Mouse (Mus musculus) left cerebral cortex, postnatal 25 days (tissue): ENCODE measurements around the gene Zfp609. TPM values are rescaled to one million over a fixed set of nuclear protein-coding genes. Genes with fewer than 3 reads are reported as not detected.

ENCODE experiments used
- DNase-seq, 2 experiments: peaks; one replicate each; pipeline ENCODE4 v3.0.0; 2022; ENCODE audit warnings: low spot score in 2 of 2, mixed read lengths in 1 of 2
- intact Hi-C: fragments of 180-260 bp; cut with DNase I; formaldehyde crosslinking; loops from one replicate; pipeline ENCODE4 v1.15.1; 2025
- total RNA-seq, 2 experiments: library from RNA; stranded (reverse); gene quantifications; 2 replicates each; pipeline ENCODE4 v1.2.3; 2021

Zfp609 gene
- total RNA-seq, 2 experiments from 2014 or later = 42.3 to 48.5 TPM

DNA sequence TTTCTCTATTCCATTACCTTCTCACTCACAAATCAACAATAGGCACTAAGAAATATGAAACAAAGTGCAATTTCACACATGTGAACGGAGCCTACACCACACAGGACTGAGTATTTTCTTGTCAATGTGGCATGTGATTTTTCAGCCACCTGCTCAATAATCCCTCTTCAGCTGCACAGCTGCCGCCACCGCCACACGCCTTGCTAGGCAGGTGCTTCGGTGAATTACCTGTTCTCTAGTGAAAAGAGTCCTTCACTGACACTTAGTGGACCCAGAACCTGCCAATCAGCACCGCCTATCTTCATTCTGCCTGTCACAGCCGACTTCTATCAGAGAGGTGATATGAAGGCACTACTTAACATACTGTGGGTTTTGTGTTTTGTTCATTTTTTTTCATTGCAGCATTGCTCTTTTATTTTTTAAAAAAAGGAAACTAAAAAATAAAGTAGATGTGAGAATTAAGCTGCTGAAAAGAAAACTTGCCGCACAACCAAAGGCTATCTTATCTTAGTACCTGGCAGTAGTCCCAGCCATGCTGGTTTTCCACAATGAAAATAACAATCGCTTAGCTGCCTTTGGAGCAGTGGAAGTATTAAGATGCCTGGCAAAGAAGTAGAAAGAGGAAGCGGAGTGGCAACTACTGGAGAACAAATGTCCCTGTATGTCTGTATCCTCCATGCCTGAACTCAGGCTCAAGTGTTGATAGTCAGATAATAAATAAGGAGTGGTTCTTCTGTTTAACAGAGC lies 3.5 kb downstream of the Zfp609 start:
- intact Hi-C loops = no loop called here
- peak in 1 of 2 experiments; percentile 31 for DNase-seq

DNA sequence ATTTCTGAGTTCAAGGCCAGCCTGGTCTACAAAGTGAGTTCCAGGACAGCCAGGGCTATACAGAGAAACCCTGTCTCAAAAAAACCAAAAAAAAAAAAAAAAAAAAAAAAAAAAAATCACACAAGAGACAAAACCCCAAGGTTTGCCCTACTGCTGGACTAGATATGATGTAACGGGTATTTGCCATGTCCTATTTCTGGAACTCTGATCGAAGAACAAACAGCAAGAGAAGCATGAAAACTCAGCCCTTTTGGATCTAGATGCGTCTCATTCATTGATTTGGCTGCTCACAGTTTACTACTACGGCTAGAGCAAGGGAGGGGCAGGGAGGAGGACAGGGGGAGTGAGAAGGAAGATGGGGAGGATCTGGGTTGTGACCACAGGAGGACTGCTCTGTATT lies 5.4 kb downstream of the Zfp609 start:
- intact Hi-C loops = no loop called here
- no peak for DNase-seq

DNA sequence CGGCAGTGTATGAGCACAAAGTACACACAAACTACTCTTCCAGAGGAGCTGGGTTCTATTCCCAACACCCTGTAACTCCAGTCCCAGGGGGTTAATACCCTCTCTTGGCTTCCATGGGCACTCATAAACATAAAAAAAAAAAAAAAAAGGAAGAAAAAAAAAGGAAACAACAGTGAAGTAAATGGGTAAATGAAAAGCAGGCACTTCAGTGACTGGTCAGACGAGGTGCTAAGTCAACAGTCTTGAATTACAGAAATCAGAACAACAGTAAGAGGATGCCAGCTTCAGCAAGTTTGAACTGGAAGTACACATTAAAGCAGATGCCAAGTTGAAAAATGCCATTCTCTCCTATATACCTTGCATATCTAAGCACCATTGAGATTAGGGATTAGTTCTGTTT lies 7.1 kb downstream of the Zfp609 start:
- DNase-seq = no peak
- intact Hi-C loops = no loop called here

DNA sequence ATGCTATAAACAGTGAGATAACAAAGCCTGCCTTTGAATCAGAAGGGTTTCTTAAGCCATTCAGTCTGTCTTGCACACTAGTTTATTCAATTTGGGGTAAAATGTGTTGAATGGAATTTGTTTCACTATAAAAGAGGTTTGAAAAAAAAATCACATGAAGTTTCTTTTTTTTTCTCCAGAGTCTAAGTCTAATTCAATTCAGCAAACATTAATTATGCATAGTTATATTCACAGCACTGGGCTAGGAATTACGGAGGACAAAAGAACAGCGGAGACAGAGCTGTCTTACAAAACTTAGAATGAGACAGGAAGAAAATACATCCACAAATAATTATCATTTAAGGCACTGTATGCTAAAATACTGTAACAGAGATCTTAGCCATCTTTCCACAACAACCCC lies 9.0 kb downstream of the Zfp609 start:
- intact Hi-C loops = no loop called here

DNA sequence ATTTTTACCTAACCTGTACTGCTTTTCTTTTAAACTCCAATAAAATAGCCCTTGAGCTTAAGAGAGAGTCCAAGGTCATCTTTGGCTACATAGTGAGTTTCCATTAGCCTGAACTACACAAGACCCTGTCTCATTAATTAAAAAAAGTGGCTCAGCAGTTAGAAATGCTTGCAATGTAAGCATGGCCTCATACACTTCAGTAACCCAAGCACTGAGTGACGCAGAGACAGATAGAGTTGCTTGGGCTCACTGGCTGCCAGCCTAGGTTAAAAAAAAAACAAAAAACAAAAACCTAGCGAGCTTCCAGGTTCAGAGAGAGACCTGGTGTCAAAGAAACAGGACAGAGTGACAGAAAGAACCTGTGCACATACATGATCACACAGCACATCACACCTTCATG lies 14.5 kb downstream of the Zfp609 start:
- intact Hi-C loops = no loop called here

More for the DNA sequence above, 9.0 kb downstream of the Zfp609 start:
- DNase-seq = no peak

DNA sequence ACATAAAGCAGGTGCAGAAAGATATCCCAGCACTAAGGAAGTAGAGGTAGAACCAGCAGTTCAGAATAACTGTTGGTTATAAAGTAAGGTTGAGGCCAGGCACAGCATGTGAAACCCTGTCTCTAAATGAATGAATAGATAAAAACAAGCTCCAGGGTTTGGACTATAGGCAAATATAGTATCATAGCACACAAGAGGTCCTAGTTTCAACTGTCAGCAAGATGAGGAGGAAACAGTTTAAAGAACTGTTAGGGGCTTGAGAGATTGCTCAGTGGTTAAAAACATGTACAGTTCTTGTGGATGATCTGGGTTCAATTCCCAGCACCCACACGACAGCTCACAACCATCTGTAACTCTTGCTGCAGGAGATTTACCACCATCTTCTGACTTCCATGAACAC lies 15.6 kb downstream of the Zfp609 start:
- DNase-seq = no peak
- intact Hi-C loops = no loop called here

More for the DNA sequence above, 14.5 kb downstream of the Zfp609 start:
- DNase-seq = no peak

DNA sequence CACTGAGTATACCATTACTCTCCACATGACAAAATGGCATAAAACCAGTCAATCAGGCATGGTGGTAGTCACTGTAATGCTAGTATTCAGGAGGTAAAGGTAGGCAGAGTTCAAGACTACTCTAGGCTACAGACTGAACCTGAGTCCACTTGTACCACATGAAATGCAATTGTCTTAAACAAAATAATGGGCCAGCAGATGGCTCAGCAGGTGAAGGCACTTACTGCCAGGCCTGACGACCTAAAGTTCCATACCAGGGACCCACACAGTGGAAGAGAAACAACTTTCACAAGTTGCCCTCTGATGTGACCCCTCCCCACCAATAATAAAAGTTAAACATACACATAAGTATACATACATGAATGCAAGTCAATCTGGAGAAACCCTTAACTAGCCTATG lies 19.5 kb downstream of the Zfp609 start:
- intact Hi-C loops = no loop called here
- no peak for DNase-seq

DNA sequence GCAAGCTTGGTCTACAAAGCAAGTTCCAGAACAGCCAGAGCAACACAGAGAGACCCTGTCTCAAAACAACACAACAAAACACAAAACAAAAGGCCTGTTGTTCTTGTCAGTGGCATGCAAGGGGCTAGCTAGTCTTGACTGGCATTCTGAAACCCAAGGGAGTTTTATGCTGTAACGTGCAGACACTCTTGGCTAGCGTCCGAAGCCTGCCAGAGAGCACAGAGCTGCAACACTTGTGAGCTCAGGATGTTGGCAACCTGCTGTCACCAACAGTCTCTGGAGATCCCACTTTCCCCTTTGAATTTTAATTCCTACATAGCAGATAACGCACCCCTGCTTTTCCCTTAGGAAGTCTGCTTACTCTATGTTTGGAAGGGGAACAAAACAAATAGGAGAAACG lies 20.1 kb downstream of the Zfp609 start:
- intact Hi-C loops = no loop called here
- peak in 1 of 2 experiments; percentile 17 for DNase-seq

DNA sequence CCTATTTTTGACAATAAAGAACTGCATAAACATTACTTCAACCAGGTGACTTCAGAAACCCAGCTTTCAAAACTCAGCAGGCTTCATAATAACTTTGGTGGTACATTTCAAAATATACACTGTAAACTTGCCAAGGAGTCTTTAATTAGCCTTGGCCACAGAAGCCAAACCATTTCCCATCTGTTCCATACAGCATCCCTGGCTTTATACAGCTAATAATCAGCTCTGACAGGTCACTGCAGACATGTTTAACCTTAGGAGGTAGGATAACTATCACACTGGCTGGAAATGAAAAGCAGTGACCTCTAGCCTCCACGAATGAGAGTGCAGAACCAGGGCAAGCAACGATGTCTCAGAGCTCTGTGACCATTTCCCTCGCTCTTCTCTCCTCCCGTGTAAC lies 27.6 kb downstream of the Zfp609 start:
- no peak for DNase-seq
- intact Hi-C loops = no loop called here

DNA sequence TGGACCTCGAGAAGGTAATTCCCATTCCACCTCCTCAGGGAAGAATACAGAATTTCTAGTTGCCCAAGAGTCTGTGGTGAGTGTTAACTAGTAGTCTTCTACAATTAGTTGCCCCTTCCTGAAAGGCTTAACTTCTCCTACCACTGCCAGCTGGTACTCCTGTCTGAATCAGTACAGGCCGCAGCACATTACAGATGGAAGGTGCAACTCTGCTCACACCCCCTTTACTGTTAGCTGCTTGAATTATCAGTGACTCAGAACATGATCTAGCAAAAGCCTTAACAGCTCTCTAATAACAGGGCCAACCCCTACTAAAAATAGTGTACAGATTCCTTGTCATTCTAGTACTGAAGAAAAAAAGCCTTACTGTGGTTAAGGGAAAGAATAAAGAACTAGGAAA lies 31.7 kb downstream of the Zfp609 start:
- intact Hi-C loops = no loop called here

DNA sequence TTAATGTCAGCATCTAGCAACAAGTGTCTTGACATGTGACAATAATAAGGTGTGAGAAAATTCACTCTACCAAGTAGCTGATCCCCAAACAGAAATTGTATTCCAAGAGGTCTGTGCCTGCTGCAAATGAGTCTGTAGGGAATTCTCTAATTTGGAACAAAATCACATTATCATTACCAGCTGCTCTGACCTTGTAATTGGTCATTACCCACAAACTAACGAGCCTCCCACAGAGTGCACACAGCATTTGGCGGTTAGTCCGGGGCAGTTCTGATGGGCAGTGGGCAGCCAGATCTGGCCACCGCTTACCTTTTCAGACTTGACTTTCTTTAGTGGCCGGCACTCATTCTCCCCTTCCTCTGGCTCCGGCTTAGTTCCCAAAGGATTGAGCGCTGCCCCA lies 33.1 kb downstream of the Zfp609 start:
- no peak for DNase-seq
- intact Hi-C loops = no loop called here

More for the DNA sequence above, 31.7 kb downstream of the Zfp609 start:
- DNase-seq = no peak

DNA sequence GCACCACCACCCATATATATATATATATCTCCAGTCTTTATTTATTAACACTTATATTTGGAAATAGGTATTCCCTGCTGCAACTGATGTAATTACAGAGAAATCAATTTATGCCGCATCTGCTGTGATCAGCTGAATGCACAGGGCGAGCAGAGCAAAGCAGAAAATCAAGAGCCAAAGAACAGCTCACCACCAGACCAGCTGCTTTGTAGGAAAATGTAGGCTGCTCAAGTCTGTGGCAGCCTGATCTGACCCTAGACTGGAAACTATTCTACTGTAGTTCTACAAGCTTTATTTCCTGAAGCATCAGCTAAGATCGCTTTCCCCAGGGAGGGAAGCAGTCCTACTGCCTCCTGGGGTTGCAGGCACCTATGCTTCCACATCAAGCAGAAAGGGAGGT lies 33.9 kb downstream of the Zfp609 start:
- DNase-seq = no peak
- intact Hi-C loops = no loop called here

DNA sequence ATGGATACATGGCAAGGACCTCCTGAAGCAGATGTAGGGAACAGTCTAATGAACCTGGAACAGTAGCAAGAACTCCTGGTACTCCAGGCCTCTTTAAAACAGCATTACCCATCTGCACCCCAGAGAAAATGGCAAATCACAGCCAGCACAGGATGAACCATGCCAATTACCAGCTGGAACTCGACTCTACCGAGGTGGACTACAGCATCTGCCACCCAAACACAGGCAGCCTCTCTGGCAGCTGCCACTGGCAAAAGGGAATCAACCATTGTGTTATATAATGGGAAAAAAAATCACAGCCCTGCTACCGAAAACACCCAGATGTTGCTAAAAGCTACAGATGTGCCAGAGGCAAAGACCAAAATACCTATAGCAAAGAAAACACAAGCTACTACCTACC lies 34.3 kb downstream of the Zfp609 start:
- peak in 1 of 2 experiments; percentile 23 for DNase-seq
- intact Hi-C loops = no loop called here

DNA sequence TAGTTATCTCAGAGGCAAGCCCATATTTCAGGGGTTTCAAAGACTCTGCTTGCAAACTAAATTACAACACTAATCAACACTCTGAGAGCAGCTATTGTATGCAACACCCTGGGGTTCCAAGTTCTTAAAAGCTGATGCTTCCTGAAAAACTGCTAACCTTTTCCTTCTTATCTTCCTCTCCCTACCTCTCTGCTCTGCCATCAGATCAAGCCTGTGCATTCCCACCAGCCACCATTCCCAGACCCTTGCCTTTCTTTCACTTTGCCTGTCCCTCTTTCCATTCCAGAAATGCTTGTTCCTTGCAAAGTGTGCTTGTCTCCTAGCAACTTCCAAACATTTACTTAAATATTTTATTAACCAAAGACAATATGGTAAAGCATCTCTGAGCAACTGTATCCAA lies 35.5 kb downstream of the Zfp609 start:
- intact Hi-C loops = no loop called here
- DNase-seq = no peak

DNA sequence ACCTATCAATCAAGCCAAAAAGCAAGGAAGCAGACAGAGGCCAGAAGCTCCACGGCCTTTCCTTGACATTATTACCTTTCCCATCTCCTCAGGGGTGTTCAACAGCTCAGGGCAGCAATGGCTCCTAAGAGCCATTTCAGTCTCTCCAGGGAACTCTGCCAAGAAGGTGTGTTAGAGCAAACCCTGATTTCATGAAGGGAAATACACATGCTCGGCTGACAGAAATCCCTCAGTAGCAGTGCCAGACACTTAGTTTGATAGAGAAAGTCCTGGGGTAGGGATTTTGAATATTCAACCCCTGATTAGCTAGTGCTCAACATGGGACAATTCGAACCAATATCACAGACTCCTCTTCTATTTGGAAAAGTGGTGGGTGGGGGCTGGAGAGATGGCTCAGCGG lies 36.3 kb downstream of the Zfp609 start:
- no peak for DNase-seq
- intact Hi-C loops = no loop called here

DNA sequence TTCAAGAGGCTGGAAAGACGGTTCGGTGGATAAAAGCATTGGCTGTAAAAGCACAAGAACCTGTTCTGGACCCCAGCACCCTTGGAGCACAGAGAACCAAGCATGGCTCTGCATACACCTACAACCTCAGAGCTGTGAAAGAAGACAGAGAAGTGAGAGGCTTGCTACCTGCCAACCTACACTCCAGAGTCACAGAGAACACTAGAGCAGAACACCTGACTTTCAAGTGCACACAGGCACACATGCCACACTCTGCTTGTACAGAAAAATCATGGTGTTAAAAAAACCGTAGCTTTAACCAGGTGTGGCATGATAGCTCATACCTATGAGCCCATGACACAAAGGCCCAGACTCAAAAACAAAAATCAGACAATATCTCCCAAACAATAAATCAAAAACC lies 37.6 kb downstream of the Zfp609 start:
- intact Hi-C loops = no loop called here
- DNase-seq = no peak

DNA sequence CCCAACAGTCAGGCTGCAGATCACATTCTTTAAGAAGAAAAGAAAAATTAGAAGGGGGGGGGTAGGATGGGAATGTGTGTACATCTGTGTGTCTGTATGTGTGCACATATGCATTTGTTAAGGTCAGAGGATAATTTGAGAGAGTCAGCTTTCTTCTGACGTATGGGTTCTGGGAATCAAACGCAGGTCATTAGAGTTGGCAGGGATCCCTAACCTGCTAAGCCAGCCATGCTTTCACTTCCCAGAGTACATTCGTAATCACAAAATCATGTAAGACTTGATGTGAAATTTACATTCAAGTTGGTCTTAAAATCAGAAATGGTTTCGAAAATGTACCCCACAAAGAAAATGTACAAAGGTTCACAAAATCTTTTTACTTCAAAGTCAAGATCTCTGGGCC lies 38.8 kb downstream of the Zfp609 start:
- DNase-seq = no peak
- intact Hi-C loops = no loop called here

DNA sequence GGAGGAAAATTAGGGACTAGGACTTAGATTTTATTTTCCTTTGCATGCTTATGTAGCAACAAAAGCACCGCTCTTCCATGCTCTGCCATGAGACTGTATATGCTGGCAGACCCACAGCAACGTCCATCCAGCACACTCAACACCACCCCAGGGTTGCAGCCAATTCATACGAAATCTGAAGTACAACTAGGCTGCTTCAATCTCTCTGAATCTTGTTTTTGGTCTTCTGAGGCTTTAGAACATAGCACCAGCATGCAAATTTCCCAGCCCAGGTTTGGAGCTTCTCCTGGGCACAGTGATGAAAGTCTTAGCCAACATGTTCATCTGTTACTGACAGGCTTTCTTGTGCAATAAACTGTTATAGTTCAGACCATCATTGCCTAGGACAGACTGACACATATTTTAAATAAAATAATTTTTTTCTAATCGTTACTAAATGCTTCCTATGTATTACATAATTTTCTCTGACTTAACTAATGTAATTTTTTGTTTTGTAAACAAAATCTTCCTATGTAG lies 39.5 kb downstream of the Zfp609 start:
- intact Hi-C loops = no loop called here
- no peak for DNase-seq

DNA sequence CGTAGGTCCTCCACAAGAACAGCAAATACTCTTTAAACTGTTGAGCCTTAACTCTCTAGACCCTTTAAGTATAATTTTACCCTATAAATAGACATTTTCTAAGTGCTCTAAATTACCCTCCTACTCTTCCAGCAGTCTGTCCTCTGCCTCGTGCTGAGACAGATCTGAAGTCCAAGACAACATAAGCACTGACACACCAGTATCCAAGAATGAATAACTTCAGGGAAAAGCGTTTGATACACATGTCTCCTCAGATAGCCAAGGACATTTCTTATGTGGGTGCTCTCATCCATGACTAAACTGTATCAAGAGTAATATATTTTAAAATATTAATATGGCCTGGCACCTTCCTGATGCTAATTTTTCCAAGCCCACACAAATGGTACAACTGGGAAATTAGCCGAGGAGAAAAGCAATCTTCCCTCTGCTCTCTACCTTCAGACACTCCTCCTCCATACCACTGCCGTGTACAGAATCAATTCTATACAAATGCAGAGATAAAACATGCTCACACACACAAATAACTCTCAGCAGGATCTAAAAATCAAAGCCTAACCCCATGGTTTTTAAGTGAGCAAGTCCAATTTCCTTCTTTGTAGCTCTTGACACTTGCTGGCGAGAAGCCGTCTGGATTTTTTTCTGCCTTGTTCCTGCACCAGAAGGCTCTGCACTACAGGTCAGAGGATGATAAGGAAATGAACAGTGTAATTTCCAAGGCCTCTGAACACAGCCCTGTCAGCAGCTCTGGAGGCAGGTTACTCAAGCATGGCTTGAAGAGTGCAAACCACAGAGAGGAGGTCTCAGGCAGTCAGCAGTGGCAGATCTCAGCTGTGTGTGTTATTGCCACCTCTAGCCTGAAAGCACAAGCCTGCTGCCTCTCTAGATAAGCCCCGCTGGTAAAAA lies 40.2 kb downstream of the Zfp609 start:
- DNase-seq = no peak
- intact Hi-C loops = no loop called here

DNA sequence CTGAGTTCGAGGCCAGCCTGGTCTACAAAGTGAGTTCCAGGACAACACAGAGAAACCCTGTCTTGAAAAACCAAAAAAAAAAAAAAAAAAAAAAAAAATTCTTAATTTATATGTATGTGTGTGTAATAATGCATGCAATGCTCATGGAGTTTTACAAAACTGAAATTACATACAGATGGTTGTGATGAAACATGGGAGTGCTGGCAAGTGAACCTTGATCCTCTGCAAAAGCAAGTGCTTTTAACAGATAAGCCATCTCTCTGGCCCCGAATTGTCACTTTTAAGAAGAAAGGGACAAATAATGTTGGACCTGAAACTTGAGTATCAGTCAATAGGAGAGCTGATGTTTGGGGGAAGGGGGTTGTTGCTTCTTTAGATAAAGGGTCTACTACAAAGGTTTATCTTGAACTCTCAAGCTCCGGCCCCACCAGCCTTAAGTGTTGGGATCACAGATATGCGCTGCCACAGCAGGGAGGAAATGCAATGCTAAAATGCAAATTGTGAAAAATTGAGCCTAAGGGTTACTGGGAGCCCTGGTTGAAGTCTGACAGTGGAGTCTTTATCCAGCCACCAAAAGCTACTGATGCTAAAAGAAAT lies 41.5 kb downstream of the Zfp609 start:
- DNase-seq = no peak
- intact Hi-C loops = no loop called here
